Mouse (Mus musculus) neural tube, embryonic 12.5 days (tissue): ENCODE data around the gene Slc25a5. TPM values are rescaled to one million over a fixed set of nuclear protein-coding genes. Genes with fewer than 3 reads are reported as not detected.

Source experiments
- ATAC-seq: fragments of 200-750 bp; cut with Nextera tagmentation; 2 replicates; pipeline ENCODE4 v1.8.0; 2017; ENCODE audit warnings: low read depth, mild to moderate bottlenecking, moderate TSS enrichment, moderate library complexity; ENCODE audit not compliant: low FRiP score
- H3K27ac ChIP-seq: fragments of 300-500 bp; sonication (generic); 2 replicates; pipeline ENCODE4 v1.5.1; 2016
- H3K27me3 ChIP-seq: fragments of 300-500 bp; sonication (generic); replicated peaks from 2 replicates; pipeline ENCODE4 v1.6.1; 2016; ENCODE audit warnings: mild to moderate bottlenecking
- H3K36me3 ChIP-seq: fragments of 300-500 bp; sonication (generic); 2 replicates; pipeline ENCODE4 v1.6.1; 2016; ENCODE audit warnings: mild to moderate bottlenecking
- H3K4me1 ChIP-seq: fragments of 300-500 bp; sonication (generic); 2 replicates; pipeline ENCODE4 v1.6.1; 2016
- H3K4me2 ChIP-seq: fragments of 300-500 bp; sonication (generic); replicated peaks from 2 replicates; pipeline ENCODE4 v1.6.1; 2016; ENCODE audit warnings: mild to moderate bottlenecking
- H3K4me3 ChIP-seq: fragments of 300-500 bp; sonication (generic); 2 replicates; pipeline ENCODE4 v1.5.1; 2016
- H3K9ac ChIP-seq: fragments of 300-500 bp; sonication (generic); 2 replicates; pipeline ENCODE4 v1.6.1; 2016; ENCODE audit warnings: mild to moderate bottlenecking
- H3K9me3 ChIP-seq: fragments of 300-500 bp; sonication (generic); 2 replicates; pipeline ENCODE4 v1.6.1; 2016; ENCODE audit warnings: mild to moderate bottlenecking
- WGBS: fragments of 180-500 bp; shearing (Covaris S2); methylation state at CpG from one replicate; pipeline ENCODE4 v1.1.7; 2016; 5-methylcytosine and 5-hydroxymethylcytosine counted together
- polyA plus RNA-seq: library from polyadenylated mRNA; unstranded; fragments of >200 nt; fragmentation: Nextera tagmentation; extraction: Ambion mirVana; gene quantifications from 2 replicates; pipeline ENCODE4 v1.2.1, GENCODE M21; 2016

Gene Slc25a5
- polyA plus RNA-seq, result 613 and 624 TPM in 2 replicates

DNA sequence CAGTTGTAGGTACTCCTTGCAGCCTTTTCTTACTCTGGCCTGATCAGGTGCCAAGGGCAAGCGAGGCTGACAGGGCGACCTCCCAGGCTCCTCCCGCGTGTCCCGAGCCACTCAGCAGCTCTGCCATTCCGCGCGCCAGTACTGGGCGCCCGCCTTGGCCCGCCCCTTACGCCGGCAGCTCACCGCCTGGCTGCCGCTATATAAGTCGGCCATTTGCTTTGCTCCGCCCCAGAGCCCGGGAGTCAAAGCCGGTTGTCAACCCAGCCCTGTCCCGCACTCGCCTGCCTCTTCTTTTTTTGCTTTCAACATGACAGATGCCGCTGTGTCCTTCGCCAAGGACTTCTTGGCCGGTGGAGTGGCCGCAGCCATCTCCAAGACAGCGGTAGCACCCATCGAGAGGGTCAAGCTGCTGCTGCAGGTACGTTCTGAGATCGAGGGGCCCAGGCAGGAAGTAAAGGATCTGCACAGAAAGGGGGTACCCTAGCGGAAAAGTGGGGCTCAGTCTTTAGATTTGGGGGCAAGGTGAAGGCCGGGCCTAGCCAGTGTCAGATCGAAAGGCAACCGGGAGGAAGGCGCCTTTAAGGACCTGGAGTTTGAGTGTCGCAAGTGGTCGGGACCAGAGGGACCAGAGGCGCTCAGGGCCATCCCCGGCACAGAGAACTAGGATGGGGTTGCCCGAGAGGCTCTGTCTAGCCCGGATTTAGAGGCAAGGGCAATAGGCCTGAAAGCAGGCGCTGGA, at the start of gene Slc25a5:
Slc25a5 (plus strand) TSS at position 228 of the 739 bp plus-strand sequence.
- peak; percentile 95 for ATAC-seq
- no peaks in the 10 kb centered on the region for H3K4me1 ChIP-seq
- peak within 1 kb of the TSS; percentile 78 for H3K9ac ChIP-seq
- peak within 1 kb of the TSS; percentile 57 for H3K4me3 ChIP-seq
- H3K36me3 ChIP-seq, result peaks cover 3% of the 10 kb centered on the region; the same call in 1 of the 2 replicates
- H3K27ac ChIP-seq, result peak within 1 kb of the TSS; percentile 57
- peak within 1 kb of the TSS; percentile 60 for H3K4me2 ChIP-seq
- H3K27me3 ChIP-seq, result no peaks in the 10 kb centered on the region
- no peaks in the 10 kb centered on the region for H3K9me3 ChIP-seq
- WGBS, result 15% methylated on average over 41 of the region's 41 CpGs

DNA sequence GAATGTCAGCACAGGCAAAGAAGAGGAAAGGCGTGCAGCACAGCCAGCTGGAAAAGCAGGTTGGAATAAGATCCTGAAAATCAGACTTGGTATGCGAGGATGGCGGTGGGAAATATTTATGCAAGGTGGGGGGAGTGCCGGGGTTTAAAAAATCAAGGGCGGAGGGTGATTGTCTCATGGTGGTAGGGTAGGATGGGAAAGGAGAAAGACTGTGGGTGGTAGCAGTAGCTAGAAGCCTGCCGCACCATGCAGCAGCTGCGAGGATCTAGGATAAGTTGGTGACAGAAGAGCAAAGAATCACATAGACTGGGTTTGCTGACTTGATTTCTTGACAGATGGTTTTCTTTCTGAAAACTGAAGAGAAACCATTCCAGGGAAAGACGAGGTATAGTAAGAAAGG, 48.7 kb upstream of the Slc25a5 start:
- ATAC-seq, result no peak
- no peak overlapping the region for H3K9ac ChIP-seq
- no peak overlapping the region for H3K4me3 ChIP-seq
- no peaks in the 10 kb centered on the region for H3K36me3 ChIP-seq
- no peak overlapping the region for H3K27ac ChIP-seq
- no peaks in the 10 kb centered on the region for H3K27me3 ChIP-seq
- 86% methylated on average over 8 of the region's 8 CpGs for WGBS
- H3K4me1 ChIP-seq, result no peaks in the 10 kb centered on the region
- no peaks in the 10 kb centered on the region for H3K9me3 ChIP-seq
- no peak overlapping the region for H3K4me2 ChIP-seq

DNA sequence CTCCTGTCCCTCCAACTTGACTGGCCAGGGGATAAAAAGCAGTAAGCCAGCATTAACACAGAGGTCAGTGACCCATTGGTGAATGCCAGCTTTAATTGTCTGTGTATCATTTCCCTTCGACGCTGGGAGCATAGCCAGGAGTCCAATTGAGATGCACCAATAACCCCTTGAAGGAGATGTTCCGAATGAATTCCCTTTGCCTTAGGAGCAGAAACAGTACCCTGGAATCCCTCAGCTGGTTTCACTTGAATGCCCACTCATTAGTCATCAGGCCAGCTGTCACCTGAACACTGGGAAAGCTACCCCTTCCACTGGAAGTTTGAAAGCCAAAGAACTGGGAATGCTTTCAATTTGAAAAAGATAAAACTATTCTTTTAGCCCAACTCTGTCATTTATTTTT, 46.9 kb upstream of the Slc25a5 start:
- ATAC-seq, result no peak
- Histone ChIP-seq H3K9ac (no peak overlapping the region), H3K9me3 (no peaks in the 10 kb centered on the region), H3K27me3 (no peaks in the 10 kb centered on the region), H3K27ac (no peak overlapping the region), H3K4me2 (no peak overlapping the region), H3K4me3 (no peak overlapping the region), H3K4me1 (no peaks in the 10 kb centered on the region), H3K36me3 (no peaks in the 10 kb centered on the region)
- WGBS, result 35% methylated on average over 3 of the region's 3 CpGs

DNA sequence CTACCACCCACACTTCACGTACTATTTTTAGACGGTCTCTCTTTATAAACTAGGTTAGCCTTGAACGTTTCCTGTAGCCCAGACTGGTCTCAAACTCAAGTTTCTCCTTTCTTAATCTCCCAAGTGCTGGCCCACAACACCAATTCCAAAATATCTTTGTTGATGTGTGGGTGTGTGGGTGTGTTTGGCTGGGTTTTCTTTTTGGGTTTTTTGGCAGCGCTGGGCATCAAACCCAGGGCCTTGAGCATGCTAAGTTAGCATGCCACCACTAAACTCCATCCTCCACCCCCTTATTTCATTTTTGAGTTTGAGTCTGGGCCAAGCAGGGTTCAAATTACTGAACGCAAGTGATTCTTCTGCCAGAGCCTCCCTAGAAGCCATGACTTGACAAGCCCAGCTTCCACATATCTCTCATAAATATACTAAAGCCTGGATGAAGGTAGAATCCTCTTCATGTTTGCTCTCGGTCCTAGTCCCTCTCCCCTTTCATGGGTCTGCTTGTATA, 46.1 kb upstream of the Slc25a5 start:
- H3K27ac ChIP-seq, result no peak overlapping the region
- H3K4me2 ChIP-seq, result no peak overlapping the region
- H3K36me3 ChIP-seq, result no peaks in the 10 kb centered on the region
- no peaks in the 10 kb centered on the region for H3K9me3 ChIP-seq
- no peak overlapping the region for H3K9ac ChIP-seq
- no peak for ATAC-seq
- H3K4me1 ChIP-seq, result no peaks in the 10 kb centered on the region
- H3K27me3 ChIP-seq, result no peaks in the 10 kb centered on the region
- H3K4me3 ChIP-seq, result no peak overlapping the region
- WGBS, result 81% methylated on average over 6 of the region's 6 CpGs

DNA sequence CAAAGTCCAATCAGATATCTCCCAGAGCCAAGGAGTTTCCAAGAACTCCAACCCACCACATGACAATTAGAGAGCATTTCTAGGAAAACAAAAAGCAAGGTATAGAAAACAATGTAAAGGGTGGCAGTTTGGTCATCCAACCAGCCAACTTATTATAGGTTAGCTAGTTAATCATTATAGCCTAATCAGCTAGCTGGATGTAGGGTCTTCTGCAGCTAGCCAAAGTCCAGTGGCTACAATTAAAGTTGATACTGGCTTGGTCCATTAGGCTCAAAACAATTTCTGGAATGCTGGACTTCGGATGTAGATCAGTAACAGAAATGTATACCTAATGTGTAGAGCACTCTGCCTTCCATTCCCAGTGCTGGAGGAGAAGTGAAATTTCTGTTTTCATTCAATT, 44.9 kb upstream of the Slc25a5 start:
- no peaks in the 10 kb centered on the region for H3K27me3 ChIP-seq
- H3K36me3 ChIP-seq, result no peaks in the 10 kb centered on the region
- H3K4me1 ChIP-seq, result no peaks in the 10 kb centered on the region
- H3K9me3 ChIP-seq, result no peaks in the 10 kb centered on the region
- WGBS, result 84% methylated on average over 1 of the region's 1 CpGs
- no peak overlapping the region for H3K9ac ChIP-seq
- H3K4me3 ChIP-seq, result no peak overlapping the region
- ATAC-seq, result no peak
- no peak overlapping the region for H3K27ac ChIP-seq
- H3K4me2 ChIP-seq, result no peak overlapping the region

DNA sequence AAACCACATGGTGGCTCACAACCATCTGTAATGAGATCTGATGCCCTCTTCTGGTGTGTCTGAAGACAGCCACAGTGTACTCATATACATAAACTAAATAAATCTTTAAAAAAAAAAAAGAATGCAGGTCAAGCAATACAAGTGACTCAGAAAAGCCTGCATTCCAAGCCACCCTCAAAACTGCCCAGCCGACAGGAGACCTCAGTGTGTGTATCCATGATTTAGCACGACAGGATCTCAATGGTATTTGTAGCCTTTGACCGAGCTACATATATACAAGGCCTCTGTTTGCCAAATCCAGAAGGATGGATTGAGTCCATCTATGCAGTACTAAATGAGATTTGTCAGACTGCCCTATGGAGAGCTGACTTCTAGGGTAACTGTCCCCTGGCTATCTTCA, 42.9 kb upstream of the Slc25a5 start:
- Histone ChIP-seq H3K27me3 (no peaks in the 10 kb centered on the region), H3K4me2 (no peak overlapping the region), H3K4me1 (no peaks in the 10 kb centered on the region), H3K27ac (no peak overlapping the region), H3K36me3 (no peaks in the 10 kb centered on the region), H3K9me3 (no peaks in the 10 kb centered on the region), H3K9ac (no peak overlapping the region), H3K4me3 (no peak overlapping the region)
- ATAC-seq, result no peak
- 84% methylated on average over 3 of the region's 3 CpGs for WGBS

DNA sequence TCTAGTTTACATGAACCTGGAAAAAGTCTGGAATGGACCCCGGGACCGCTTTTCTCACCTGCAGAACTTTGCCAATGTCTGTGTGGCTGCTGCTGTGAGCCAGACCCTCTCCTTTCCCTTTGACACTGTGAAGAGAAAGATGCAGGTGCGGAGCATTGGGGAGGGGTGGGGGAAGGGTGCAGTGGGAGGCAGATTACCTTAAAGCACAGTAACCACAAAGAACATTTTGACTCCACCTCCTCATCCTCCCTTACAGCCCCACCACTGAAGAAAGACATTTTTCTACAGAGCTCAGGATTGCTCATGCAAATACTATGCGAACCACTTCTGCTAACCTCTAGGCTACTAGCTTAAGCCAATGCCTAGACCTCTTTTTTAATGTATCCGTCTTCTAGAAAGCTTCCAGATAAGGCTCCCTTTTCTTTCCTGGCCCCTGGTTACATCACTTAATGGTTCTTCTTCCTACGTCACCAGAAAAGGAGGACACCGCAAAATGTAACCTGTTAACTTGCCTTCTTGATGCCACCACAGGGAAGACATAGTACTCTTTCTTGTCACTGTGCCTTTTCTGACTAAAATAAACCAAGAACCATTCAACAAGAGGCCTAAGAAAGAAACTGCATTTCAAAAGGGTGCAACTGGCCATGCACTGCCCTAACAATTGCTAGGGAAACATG, 37.5 kb upstream of the Slc25a5 start:
- H3K36me3 ChIP-seq, result no peaks in the 10 kb centered on the region
- no peak for ATAC-seq
- H3K4me2 ChIP-seq, result no peak overlapping the region
- no peaks in the 10 kb centered on the region for H3K27me3 ChIP-seq
- H3K9ac ChIP-seq, result no peak overlapping the region
- no peaks in the 10 kb centered on the region for H3K4me1 ChIP-seq
- WGBS, result 75% methylated on average over 7 of the region's 7 CpGs
- H3K27ac ChIP-seq, result no peak overlapping the region
- H3K9me3 ChIP-seq, result no peaks in the 10 kb centered on the region
- no peak overlapping the region for H3K4me3 ChIP-seq

DNA sequence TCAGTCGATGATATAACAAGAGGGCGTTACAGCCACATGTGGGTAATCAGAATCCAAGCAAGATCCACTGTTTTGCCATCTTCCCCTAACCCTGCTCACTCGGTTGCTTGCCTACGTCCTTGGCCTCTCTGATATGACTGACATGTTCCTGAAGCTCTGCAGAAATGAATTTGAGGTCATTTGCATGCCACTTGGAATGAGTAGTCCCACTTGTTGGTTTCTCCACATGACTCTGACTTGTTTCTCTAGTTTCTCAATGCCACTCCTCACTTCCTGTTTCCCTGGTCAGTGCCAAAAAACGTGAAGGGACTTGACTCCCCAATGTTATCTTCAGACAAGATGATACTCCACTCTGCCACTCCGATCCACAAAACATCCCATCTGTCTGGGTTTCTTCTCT, 36.9 kb upstream of the Slc25a5 start:
- Histone ChIP-seq H3K27ac (no peak overlapping the region), H3K9ac (no peak overlapping the region), H3K4me1 (no peaks in the 10 kb centered on the region), H3K36me3 (no peaks in the 10 kb centered on the region), H3K27me3 (no peaks in the 10 kb centered on the region), H3K4me3 (no peak overlapping the region), H3K9me3 (no peaks in the 10 kb centered on the region), H3K4me2 (no peak overlapping the region)
- WGBS, result 79% methylated on average over 6 of the region's 6 CpGs
- ATAC-seq, result no peak

DNA sequence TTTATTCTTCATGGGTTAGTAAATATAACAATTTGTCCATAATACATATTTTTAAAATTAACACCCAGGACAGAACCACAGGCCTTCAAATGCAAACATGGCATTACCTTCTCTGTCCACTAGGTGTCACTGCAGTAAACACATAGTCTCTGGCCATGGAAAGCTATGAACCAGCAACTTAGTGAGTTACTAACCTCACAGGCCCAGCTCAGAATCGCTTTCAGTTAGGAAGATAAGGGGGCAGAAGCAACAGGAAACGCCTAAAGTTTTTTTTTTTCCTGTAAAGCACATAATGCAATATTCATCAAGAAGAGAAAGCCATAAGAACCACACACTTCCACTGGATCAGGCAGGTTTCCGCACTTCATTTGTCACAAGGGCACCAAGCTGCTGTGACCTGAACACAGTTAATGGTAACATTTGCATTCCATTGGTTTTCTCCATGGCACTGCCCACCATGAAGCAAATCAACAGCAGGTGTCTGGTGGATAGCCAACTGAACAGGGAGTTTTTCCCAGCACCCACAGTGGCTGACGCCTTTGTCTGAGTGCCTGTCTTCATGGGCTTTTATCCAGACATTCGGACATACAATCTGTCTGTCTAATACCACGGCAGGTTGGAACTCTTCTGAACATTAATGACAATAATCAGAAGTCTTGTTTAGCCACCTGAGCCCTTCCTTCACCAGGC, 34.4 kb upstream of the Slc25a5 start:
- H3K4me2 ChIP-seq, result peak overlapping the region; percentile 19; the same call in 1 of the 2 replicates
- no peaks in the 10 kb centered on the region for H3K27me3 ChIP-seq
- 0 out of 2 replicates have a peak, but pooled peaks have one; percentile 22 for ATAC-seq
- no peak overlapping the region for H3K9ac ChIP-seq
- whole genome bisulfite sequencing, result 39% methylated on average over 6 of the region's 6 CpGs
- no peaks in the 10 kb centered on the region for H3K4me1 ChIP-seq
- no peak overlapping the region for H3K4me3 ChIP-seq
- no peaks in the 10 kb centered on the region for H3K9me3 ChIP-seq
- no peak overlapping the region for H3K27ac ChIP-seq
- H3K36me3 ChIP-seq, result no peaks in the 10 kb centered on the region

DNA sequence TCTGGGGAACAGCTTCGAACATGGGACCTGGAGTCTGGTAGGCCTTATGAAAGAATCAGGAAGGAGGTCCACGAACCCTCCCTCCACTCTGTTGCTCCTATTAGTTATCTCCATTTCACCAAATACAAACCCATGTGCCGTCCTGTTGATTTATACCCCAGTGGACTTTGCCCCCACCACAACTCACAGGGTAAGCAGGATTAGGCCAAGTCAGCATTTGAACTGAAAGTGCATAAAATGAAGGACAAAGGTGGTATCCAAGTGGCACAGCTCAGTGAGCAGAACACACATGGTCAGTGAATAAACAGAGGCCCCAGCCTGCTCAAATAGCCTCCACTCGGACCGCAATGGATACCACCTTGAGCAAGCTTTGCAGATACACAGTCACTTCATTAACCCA, 33.2 kb upstream of the Slc25a5 start:
- Histone ChIP-seq H3K9me3 (no peaks in the 10 kb centered on the region), H3K36me3 (no peaks in the 10 kb centered on the region), H3K4me1 (no peaks in the 10 kb centered on the region), H3K4me2 (peak overlapping the region; percentile 19; the same call in 1 of the 2 replicates), H3K9ac (no peak overlapping the region), H3K27me3 (no peaks in the 10 kb centered on the region), H3K4me3 (no peak overlapping the region), H3K27ac (no peak overlapping the region)
- ATAC-seq, result no peak
- 68% methylated on average over 5 of the region's 5 CpGs for WGBS

DNA sequence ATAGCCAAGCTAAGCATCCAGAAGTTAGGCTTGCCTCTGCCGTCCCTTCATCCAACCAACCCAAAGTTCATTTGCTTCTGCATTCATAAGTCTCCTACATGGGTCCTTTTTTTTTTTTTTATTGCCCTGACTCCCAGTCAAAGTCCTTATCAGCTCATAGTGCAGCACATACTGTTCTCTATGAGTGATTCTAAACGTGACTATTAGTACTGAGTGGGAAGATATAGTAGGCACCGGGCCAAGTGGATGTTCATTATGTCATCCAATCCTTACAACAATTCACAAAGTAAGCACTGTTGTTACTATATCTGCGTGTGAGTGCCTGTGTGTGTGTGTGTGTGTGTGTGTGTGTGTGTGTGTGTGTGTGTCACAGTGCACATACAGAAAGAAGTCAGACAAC, 32.6 kb upstream of the Slc25a5 start:
- 62% methylated on average over 4 of the region's 4 CpGs for WGBS
- 0 out of 2 replicates have a peak, but pooled peaks have one; percentile 37 for ATAC-seq

DNA sequence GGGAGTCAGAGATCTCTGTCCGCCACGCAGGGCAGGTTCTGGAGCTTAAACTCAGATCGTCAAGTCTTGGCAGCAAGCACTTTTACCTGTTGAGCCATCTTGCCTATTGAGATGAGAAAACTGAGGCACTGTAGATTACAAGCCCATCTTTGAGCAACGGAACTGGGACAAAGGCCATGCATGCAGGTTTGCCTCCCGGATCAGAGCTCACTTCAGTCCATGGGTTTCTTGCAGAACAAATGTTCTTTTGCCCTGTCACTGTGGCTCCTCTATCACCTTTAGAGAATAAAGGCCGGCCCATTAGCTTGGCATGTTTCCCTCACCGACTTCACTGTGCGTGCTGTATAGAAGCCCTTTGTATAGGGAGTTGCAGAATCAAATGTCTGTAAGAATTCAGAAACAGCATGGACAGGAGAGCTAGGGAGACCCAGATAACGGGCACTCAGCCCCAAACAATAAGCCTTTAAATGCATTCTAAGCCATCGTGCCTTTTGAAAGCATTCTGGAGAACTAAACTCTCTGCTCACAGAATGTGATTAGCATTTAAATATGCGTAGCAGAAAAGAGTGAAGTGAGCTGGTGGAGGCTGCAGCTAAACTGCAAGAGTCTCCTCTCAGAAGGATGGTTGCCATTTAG, 32.0 kb upstream of the Slc25a5 start:
- Histone ChIP-seq H3K4me2 (peak overlapping the region; percentile 19), H3K4me3 (no peak overlapping the region), H3K9me3 (no peaks in the 10 kb centered on the region), H3K27me3 (no peaks in the 10 kb centered on the region), H3K27ac (no peak overlapping the region), H3K4me1 (no peaks in the 10 kb centered on the region), H3K9ac (no peak overlapping the region), H3K36me3 (no peaks in the 10 kb centered on the region)
- ATAC-seq, result peak; percentile 72
- WGBS, result 37% methylated on average over 11 of the region's 11 CpGs

More for the DNA sequence above, 32.6 kb upstream of the Slc25a5 start:
- no peak overlapping the region for H3K4me3 ChIP-seq
- H3K4me1 ChIP-seq, result no peaks in the 10 kb centered on the region
- no peaks in the 10 kb centered on the region for H3K9me3 ChIP-seq
- no peaks in the 10 kb centered on the region for H3K36me3 ChIP-seq
- no peak overlapping the region for H3K9ac ChIP-seq
- H3K27me3 ChIP-seq, result no peaks in the 10 kb centered on the region
- no peak overlapping the region for H3K27ac ChIP-seq
- H3K4me2 ChIP-seq, result peak overlapping the region; percentile 19
